In the genomic region with DNA sequence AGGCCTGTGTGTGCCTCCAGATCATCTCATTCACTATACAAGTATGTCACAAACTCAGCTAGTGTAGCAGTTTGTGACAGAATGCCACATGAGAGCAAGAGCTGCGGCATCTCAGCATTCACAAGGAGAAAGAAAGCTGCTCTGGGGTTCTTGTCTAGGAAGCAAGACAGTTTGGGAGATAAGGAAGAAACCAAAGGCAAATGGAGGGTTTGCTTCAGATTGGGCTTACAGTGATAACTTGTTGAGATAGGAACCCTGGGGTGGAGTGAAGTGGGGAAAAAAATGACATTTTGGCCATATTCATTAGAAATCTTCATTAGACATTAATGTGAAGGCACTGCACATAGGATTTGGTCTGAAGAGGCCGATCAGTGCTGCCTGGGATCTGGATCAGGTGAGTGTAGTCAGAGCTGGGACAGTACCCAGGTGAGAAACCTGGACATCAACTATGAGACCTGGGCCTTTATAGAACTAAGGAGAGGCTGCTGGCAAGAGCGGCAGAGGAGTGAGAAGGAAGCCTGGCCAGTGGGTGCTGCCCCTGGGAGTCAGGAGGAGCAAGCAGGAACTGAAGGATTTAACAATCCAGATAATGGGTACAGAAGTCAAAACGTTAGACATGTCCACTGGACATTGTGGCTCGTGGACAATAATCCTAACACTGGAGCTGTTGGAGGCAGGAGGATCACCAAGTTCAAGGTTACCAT, we compare ENCODE assay signal across 7 mouse cellular contexts. TPM values are rescaled to one million over a fixed set of nuclear protein-coding genes. Genes with fewer than 3 reads are reported as not detected.
A peak's percentile ranks its signal among the peaks of the same experiment; 100 is the strongest.
DNase-seq lines count a peak whose midpoint lies in the region; ATAC-seq and TF ChIP-seq lines count a peak whose summit lies in the region.

No protein-coding gene starts in this region.

- no peak for ATAC-seq in lung, embryonic 14.5 days (ENCODE audit: insufficient read depth)
- no peak for ATAC-seq in hindbrain, embryonic 16.5 days

- H3K27ac ChIP-seq in lung, embryonic 14.5 days (ENCODE audit: low read depth), result peak overlapping the region; percentile 26; the same call in 1 of the 2 replicates
- no peak overlapping the region for H3K27ac ChIP-seq in embryonic fibroblast, embryonic 13.5 days (ENCODE audit: insufficient read depth, low read length)
- no peak overlapping the region for H3K27ac ChIP-seq in hindbrain, embryonic 16.5 days (ENCODE audit: low read depth, low read length)

- no peak overlapping the region for H3ac ChIP-seq in myocyte (ENCODE audit: control insufficient read depth, insufficient read length)

- peaks cover 30% of the 10 kb centered on the region for H3K4me1 ChIP-seq in lung, embryonic 14.5 days (ENCODE audit: insufficient read depth)
- peaks cover 12% of the 10 kb centered on the region for H3K4me1 ChIP-seq in embryonic fibroblast, embryonic 13.5 days (ENCODE audit: control insufficient read depth, insufficient read depth, low read length)
- peaks cover 34% of the 10 kb centered on the region for H3K4me1 ChIP-seq in hindbrain, embryonic 16.5 days (ENCODE audit: control insufficient read depth, insufficient read depth, low read depth, low read length)

- no peak for TF ChIP-seq CTCF in lung, embryonic 14.5 days (IDR thresholded peaks at IDR 0.05; ENCODE audit: low read depth)
- TF ChIP-seq CTCF in embryonic fibroblast, embryonic 13.5 days (IDR thresholded peaks at IDR 0.05; ENCODE audit: borderline replicate concordance, insufficient read depth, low read length), result no peak

- no peak for DNase-seq in lung, embryonic 14.5 days
- no peak for DNase-seq in lung, postnatal 25 days (ENCODE audit: low spot score)
- DNase-seq in embryo, embryonic 10.5 days (ENCODE audit: low spot score), result no peak
- no peak for DNase-seq in urinary bladder, postnatal 4 days (ENCODE audit: low spot score in 2 of 2)

- no peaks in the 10 kb centered on the region for H3K9me3 ChIP-seq in lung, embryonic 14.5 days (ENCODE audit: low read depth, low read length)
- H3K9me3 ChIP-seq in hindbrain, embryonic 16.5 days (ENCODE audit: control insufficient read depth, low read length), result no peaks in the 10 kb centered on the region

- H3K36me3 ChIP-seq in lung, embryonic 14.5 days (ENCODE audit: insufficient read depth), result peaks cover 17% of the 10 kb centered on the region
- peaks cover 5% of the 10 kb centered on the region for H3K36me3 ChIP-seq in hindbrain, embryonic 16.5 days (ENCODE audit: control insufficient read depth, insufficient read depth, low read length)
- peaks cover 8% of the 10 kb centered on the region for H3K36me3 ChIP-seq in myocyte (ENCODE audit: control insufficient read depth, insufficient read depth)

- peak overlapping the region; percentile 68 for H3K4me3 ChIP-seq in lung, embryonic 14.5 days (ENCODE audit: low read depth, low read length)
- H3K4me3 ChIP-seq in embryonic fibroblast, embryonic 13.5 days (ENCODE audit: insufficient read depth, low read length), result peak overlapping the region; percentile 62
- H3K4me3 ChIP-seq in hindbrain, embryonic 16.5 days (ENCODE audit: low read length), result no peak overlapping the region; the same call in 1 of the 2 replicates
- H3K4me3 ChIP-seq in myocyte, result peak overlapping the region; percentile 96

- H3K79me2 ChIP-seq in myocyte (ENCODE audit: control insufficient read depth, insufficient read depth), result peaks cover 44% of the 10 kb centered on the region

- no peak for TF ChIP-seq POLR2A in embryonic fibroblast, embryonic 13.5 days (IDR thresholded peaks at IDR 0.05; ENCODE audit: low read depth, low read length)
- no peak for TF ChIP-seq POLR2A in myocyte (IDR thresholded peaks at IDR 0.05; ENCODE audit: insufficient read length, low read depth)

- H3K9ac ChIP-seq in lung, embryonic 14.5 days, result peak overlapping the region; percentile 75
- no peak overlapping the region; the same call in 1 of the 2 replicates for H3K9ac ChIP-seq in hindbrain, embryonic 16.5 days (ENCODE audit: low read depth, low read length)

- H3K27me3 ChIP-seq in lung, embryonic 14.5 days (ENCODE audit: insufficient read depth, low read length), result no peaks in the 10 kb centered on the region
- peaks cover 24% of the 10 kb centered on the region for H3K27me3 ChIP-seq in hindbrain, embryonic 16.5 days (replicated peaks; ENCODE audit: control insufficient read depth, insufficient read depth, low read length)
- H3K27me3 ChIP-seq in myocyte (ENCODE audit: control insufficient read depth, insufficient read depth, insufficient read length), result no peaks in the 10 kb centered on the region

- 72% methylated on average over 5 of the region's 5 CpGs for WGBS in lung, embryonic 14.5 days
- 81% methylated on average over 5 of the region's 5 CpGs for WGBS in hindbrain, embryonic 16.5 days

- peak overlapping the region; percentile 97 for H3K4me2 ChIP-seq in lung, embryonic 14.5 days
- peak overlapping the region; percentile 96; the same call in 1 of the 2 replicates for H3K4me2 ChIP-seq in hindbrain, embryonic 16.5 days (ENCODE audit: low read length)
- peak overlapping the region; percentile 85 for H3K4me2 ChIP-seq in myocyte (ENCODE audit: low read depth)

TF ChIP-seq in myocyte, 11 proteins besides CTCF, POLR2A, EP300 and RAD21:
- TF ChIP-seq CEBPB (IDR thresholded peaks at IDR 0.05; ENCODE audit: insufficient read depth, poor library complexity, severe bottlenecking) (no peak), MYOD1 (IDR thresholded peaks at IDR 0.05; ENCODE audit: control insufficient read depth in 1 of 3, insufficient read length in 2 of 3, low read depth in 2 of 3) (no peak), TCF3 (IDR thresholded peaks at IDR 0.05; ENCODE audit: insufficient read length, low read depth) (no peak), POLR2AphosphoS2 (IDR thresholded peaks at IDR 0.05; ENCODE audit: insufficient read length, low read depth) (no peak), USF1 (IDR thresholded peaks at IDR 0.05; ENCODE audit: low read depth) (no peak), TCF12 (IDR thresholded peaks at IDR 0.05; ENCODE audit: insufficient read depth, poor library complexity, severe bottlenecking) (no peak), MYOG (IDR thresholded peaks at IDR 0.05; ENCODE audit: control insufficient read depth in 1 of 3, insufficient read depth in 1 of 3, insufficient read length in 2 of 3, low read depth in 2 of 3) (no peak), SRF (IDR thresholded peaks at IDR 0.05; ENCODE audit: control insufficient read depth, insufficient read length, low read depth) (no peak), MAX (IDR thresholded peaks at IDR 0.05; ENCODE audit: low read depth) (no peak), E2F4 (IDR thresholded peaks at IDR 0.05; ENCODE audit: insufficient read depth) (no peak), REST (IDR thresholded peaks at IDR 0.05; ENCODE audit: insufficient read depth, insufficient read length) (no peak)

RNA-seq across cellular contexts. Expression of gene Rassf1, which starts 1.5 kb away (rescaled TPM):
- 51.3 and 54.1 TPM in 2 replicates for polyA plus RNA-seq in lung, embryonic 14.5 days (2014; fragmentation: Nextera tagmentation; extraction: Ambion mirVana)
- 72.6 and 86.5 TPM in 2 replicates for polyA plus RNA-seq in embryonic fibroblast, embryonic 13.5 days (2011; ENCODE audit: insufficient read length, low read depth, missing spikeins)
- 45.8 and 46.6 TPM in 2 replicates for polyA plus RNA-seq in hindbrain, embryonic 16.5 days (2015; fragmentation: Nextera tagmentation; extraction: Ambion mirVana)
- 59.3 TPM for polyA plus RNA-seq in myocyte (2012; fragmentation: generic; extraction: Trizol)

RNA-seq across cellular contexts. Expression of gene Zmynd10, which starts 5.7 kb away (rescaled TPM):
- 1.1 and 1.2 TPM in 2 replicates for polyA plus RNA-seq in lung, embryonic 14.5 days (2014; fragmentation: Nextera tagmentation; extraction: Ambion mirVana)
- 0.79 TPM in 1 of 2 replicates, not detected in the other for polyA plus RNA-seq in embryonic fibroblast, embryonic 13.5 days (2011; ENCODE audit: insufficient read length, low read depth, missing spikeins)
- polyA plus RNA-seq in hindbrain, embryonic 16.5 days (2015; fragmentation: Nextera tagmentation; extraction: Ambion mirVana), result 3.3 and 4.4 TPM in 2 replicates
- 0.52 TPM for polyA plus RNA-seq in myocyte (2012; fragmentation: generic; extraction: Trizol)

RNA-seq across cellular contexts. Expression of gene Tusc2, which starts 10.2 kb away (rescaled TPM):
- polyA plus RNA-seq in lung, embryonic 14.5 days (2014; fragmentation: Nextera tagmentation; extraction: Ambion mirVana), result 38.2 and 39.0 TPM in 2 replicates
- polyA plus RNA-seq in embryonic fibroblast, embryonic 13.5 days (2011; ENCODE audit: insufficient read length, low read depth, missing spikeins), result 14.5 and 15.6 TPM in 2 replicates
- polyA plus RNA-seq in hindbrain, embryonic 16.5 days (2015; fragmentation: Nextera tagmentation; extraction: Ambion mirVana), result 125 and 134 TPM in 2 replicates
- 25.0 TPM for polyA plus RNA-seq in myocyte (2012; fragmentation: generic; extraction: Trizol)

RNA-seq across cellular contexts. Expression of gene Nprl2, which starts 10.8 kb away (rescaled TPM):
- polyA plus RNA-seq in lung, embryonic 14.5 days (2014; fragmentation: Nextera tagmentation; extraction: Ambion mirVana), result 32.9 and 34.6 TPM in 2 replicates
- 16.7 and 18.9 TPM in 2 replicates for polyA plus RNA-seq in embryonic fibroblast, embryonic 13.5 days (2011; ENCODE audit: insufficient read length, low read depth, missing spikeins)
- polyA plus RNA-seq in hindbrain, embryonic 16.5 days (2015; fragmentation: Nextera tagmentation; extraction: Ambion mirVana), result 75.8 and 78.6 TPM in 2 replicates
- 24.6 TPM for polyA plus RNA-seq in myocyte (2012; fragmentation: generic; extraction: Trizol)

RNA-seq across cellular contexts. Expression of gene Cyb561d2, which starts 10.8 kb away (rescaled TPM):
- polyA plus RNA-seq in lung, embryonic 14.5 days (2014; fragmentation: Nextera tagmentation; extraction: Ambion mirVana), result 22.9 and 23.0 TPM in 2 replicates
- 14.4 and 18.3 TPM in 2 replicates for polyA plus RNA-seq in embryonic fibroblast, embryonic 13.5 days (2011; ENCODE audit: insufficient read length, low read depth, missing spikeins)
- polyA plus RNA-seq in hindbrain, embryonic 16.5 days (2015; fragmentation: Nextera tagmentation; extraction: Ambion mirVana), result 51.4 and 59.0 TPM in 2 replicates
- 18.8 TPM for polyA plus RNA-seq in myocyte (2012; fragmentation: generic; extraction: Trizol)
